Mouse (Mus musculus) forebrain, embryonic 11.5 days (tissue): ENCODE measurements around the gene Rbm19. TPM values are rescaled to one million over a fixed set of nuclear protein-coding genes. Genes with fewer than 3 reads are reported as not detected.

Source experiments
- ATAC-seq: fragments of 200-750 bp; cut with Nextera tagmentation; replicated peaks from 2 replicates; pipeline ENCODE4 v1.8.0; 2017; ENCODE audit warnings: moderate TSS enrichment; ENCODE audit not compliant: low FRiP score
- DNase-seq: peaks from one replicate; pipeline ENCODE4 v3.0.0-alpha.2; 2017; ENCODE audit warnings: low spot score
- H3K27ac ChIP-seq: fragments of 300-500 bp; sonication (generic); 2 replicates; pipeline ENCODE4 v1.5.1; 2014; ENCODE audit warnings: low read depth, low read length
- H3K27me3 ChIP-seq: fragments of 300-500 bp; sonication (generic); 2 replicates; pipeline ENCODE4 v1.6.1; 2014; ENCODE audit warnings: mild to moderate bottlenecking, low read length, mixed read lengths; ENCODE audit not compliant: control insufficient read depth, insufficient read depth
- H3K36me3 ChIP-seq: fragments of 300-500 bp; sonication (generic); 2 replicates; pipeline ENCODE4 v1.6.1; 2014; ENCODE audit warnings: mild to moderate bottlenecking, low read length, moderate library complexity, mixed read lengths; ENCODE audit not compliant: control insufficient read depth, insufficient read depth
- H3K4me1 ChIP-seq: fragments of 300-500 bp; sonication (generic); replicated peaks from 2 replicates; pipeline ENCODE4 v1.6.1; 2014; ENCODE audit warnings: low read length, mixed read lengths; ENCODE audit not compliant: control insufficient read depth, insufficient read depth
- H3K4me2 ChIP-seq: fragments of 300-500 bp; sonication (generic); 2 replicates; pipeline ENCODE4 v1.6.1; 2014; ENCODE audit warnings: low read depth, mild to moderate bottlenecking, low read length, moderate library complexity, mixed read lengths; ENCODE audit not compliant: severe bottlenecking
- H3K4me3 ChIP-seq: fragments of 300-500 bp; sonication (generic); 2 replicates; pipeline ENCODE4 v1.5.1; 2014; ENCODE audit warnings: low read depth, low read length
- H3K9ac ChIP-seq: fragments of 300-500 bp; sonication (generic); 2 replicates; pipeline ENCODE4 v1.6.1; 2014; ENCODE audit warnings: low read length
- H3K9me3 ChIP-seq: fragments of 300-500 bp; sonication (generic); 2 replicates; pipeline ENCODE4 v1.6.1; 2016; ENCODE audit warnings: low read length, mixed read lengths; ENCODE audit not compliant: control insufficient read depth
- WGBS: fragments of 180-500 bp; shearing (Covaris S2); extraction: QIAGEN DNeasy Blood & Tissue Kit; methylation state at CpG from one replicate; pipeline ENCODE4 v1.1.7; 2014; 5-methylcytosine and 5-hydroxymethylcytosine counted together
- polyA plus RNA-seq: library from polyadenylated mRNA; unstranded; fragments of >200 nt; fragmentation: Nextera tagmentation; extraction: Ambion mirVana; gene quantifications from 2 replicates; pipeline ENCODE4 v1.2.1, GENCODE M21; 2014

Rbm19 gene
- polyA plus RNA-seq, 1 experiment from 2014 or later: 28.2 TPM

DNA sequence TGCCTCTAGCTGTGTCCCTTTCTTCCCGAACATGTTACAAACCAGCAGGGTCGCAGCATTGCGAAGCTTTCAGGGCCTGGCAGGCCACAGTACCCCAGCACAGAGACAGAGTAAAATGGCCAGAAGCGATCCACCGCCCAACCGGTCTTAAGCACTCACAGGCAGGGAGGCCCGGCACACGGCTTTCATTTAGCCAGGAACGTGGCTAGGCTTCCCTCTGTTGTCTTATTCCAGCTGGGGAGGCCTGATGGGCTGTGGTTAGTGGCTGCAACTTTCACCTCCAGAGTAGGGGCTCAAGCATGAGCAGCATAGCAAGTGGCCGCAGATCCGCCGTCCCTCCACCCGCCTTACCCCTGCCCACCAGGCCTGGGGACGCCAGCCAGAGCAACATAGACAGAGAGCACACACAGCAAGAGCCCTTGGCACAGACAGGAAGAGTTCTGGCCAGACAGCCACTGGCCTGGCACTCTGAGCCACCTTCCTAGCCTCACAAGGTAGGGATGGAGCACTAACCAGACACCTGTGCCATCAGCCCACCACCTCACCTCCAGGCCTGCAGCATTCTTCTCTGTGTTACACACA lies 73.8 kb downstream of the Rbm19 start:
- no peak for DNase-seq
- Histone ChIP-seq H3K36me3 (no peaks in the 10 kb centered on the region), H3K27ac (peak overlapping the region; percentile 18; the same call in 1 of the 2 replicates), H3K4me1 (0 out of 2 replicates have a peak, but pooled peaks cover 4% of the 10 kb centered on the region), H3K9me3 (no peaks in the 10 kb centered on the region), H3K27me3 (no peaks in the 10 kb centered on the region), H3K4me3 (no peak overlapping the region), H3K9ac (no peak overlapping the region), H3K4me2 (no peak overlapping the region)
- WGBS: 69% methylated on average over 14 of the region's 14 CpGs
- ATAC-seq: no peak

DNA sequence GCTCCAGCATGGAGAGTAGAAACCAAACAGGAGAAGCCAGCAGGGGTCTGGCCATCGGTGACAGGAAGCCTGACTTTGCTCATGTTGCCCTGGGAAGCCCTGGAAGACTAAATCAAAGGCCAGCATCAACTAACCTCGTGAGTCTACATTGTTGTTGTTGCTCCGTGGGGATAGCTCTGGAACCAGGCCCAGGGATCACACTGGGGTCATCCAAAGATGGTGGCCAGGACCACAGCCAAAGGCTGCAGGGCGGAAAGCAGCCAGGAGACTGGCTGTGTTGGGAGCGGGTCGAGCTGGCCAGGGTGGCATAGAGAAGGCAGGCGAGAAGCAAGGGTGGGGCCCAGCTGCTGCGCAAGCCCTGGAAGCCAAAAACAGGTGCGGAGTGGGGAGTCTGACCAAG lies 75.4 kb downstream of the Rbm19 start:
- H3K27me3 ChIP-seq: no peaks in the 10 kb centered on the region
- no peaks in the 10 kb centered on the region for H3K9me3 ChIP-seq
- DNase-seq: no peak
- 0 out of 2 replicates have a peak, but pooled peaks cover 7% of the 10 kb centered on the region for H3K4me1 ChIP-seq
- no peak overlapping the region for H3K4me3 ChIP-seq
- no peak overlapping the region for H3K4me2 ChIP-seq
- no peak for ATAC-seq
- H3K9ac ChIP-seq: no peak overlapping the region
- no peaks in the 10 kb centered on the region for H3K36me3 ChIP-seq
- H3K27ac ChIP-seq: no peak overlapping the region
- WGBS: 90% methylated on average over 9 of the region's 9 CpGs

DNA sequence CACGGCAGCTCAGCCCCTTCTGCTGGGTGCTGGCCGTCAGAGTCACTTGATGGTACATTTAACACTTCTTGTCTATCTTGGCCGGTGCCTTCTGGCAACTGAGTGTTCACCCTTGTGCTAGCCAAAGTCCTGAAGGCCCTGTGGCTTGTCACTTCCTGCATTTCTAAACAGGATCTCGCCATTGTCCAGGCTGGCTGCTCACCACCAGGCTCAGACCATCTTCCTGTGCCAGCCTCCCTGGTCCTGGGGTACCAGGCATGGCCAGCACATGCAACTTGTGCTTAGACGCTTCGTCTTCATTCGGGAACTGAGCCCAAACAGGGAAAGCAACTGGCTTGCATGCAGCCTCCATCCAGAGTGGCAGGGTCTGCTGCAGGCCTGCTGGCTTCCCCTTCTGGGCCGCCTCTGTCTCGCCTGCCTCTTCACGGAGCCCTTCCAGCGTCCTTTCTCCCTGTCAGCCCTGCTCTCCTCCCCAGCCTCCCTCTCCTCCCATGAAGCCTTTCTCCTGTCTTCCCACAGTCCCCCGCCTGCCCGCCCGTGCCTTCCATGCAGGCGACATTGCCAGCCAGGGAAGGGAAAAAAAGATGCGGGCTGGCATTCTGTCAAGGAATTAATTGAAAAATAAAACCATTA lies 78.2 kb downstream of the Rbm19 start:
- WGBS: 75% methylated on average over 16 of the region's 16 CpGs
- peak overlapping the region; percentile 41 for H3K27ac ChIP-seq

DNA sequence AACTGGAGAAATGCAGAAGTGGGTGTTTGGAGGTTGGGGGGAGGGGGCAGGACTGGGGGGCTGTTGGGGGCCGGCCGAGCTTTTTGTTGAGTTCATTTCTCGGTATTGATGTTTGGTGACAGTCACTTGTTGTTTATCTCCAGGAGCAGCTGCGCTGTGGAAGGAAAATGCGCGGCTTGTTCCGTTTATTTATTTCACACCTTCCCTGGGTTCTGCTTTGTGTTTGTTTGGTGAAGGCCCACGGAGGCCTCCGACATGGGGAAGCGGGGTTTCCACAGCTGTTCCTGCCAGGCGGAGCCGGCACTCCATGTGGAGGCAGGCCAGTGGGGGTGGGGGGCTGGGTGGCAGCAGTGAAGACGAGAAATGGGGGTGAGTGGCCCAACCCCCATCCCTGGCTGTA lies 78.7 kb downstream of the Rbm19 start:
- Histone ChIP-seq H3K4me2 (no peak overlapping the region), H3K4me3 (no peak overlapping the region), H3K9ac (peak overlapping the region; percentile 20; the same call in 1 of the 2 replicates), H3K36me3 (no peaks in the 10 kb centered on the region; the same call in 1 of the 2 replicates), H3K27me3 (no peaks in the 10 kb centered on the region), H3K9me3 (no peaks in the 10 kb centered on the region), H3K4me1 (0 out of 2 replicates have a peak, but pooled peaks cover 4% of the 10 kb centered on the region), H3K27ac (peak overlapping the region; percentile 41)
- no peak for DNase-seq
- ATAC-seq: no peak
- WGBS: 67% methylated on average over 13 of the region's 13 CpGs

More for the DNA sequence above, 78.2 kb downstream of the Rbm19 start:
- Histone ChIP-seq H3K9ac (no peak overlapping the region; the same call in 1 of the 2 replicates), H3K4me2 (no peak overlapping the region), H3K36me3 (no peaks in the 10 kb centered on the region; the same call in 1 of the 2 replicates), H3K4me1 (0 out of 2 replicates have a peak, but pooled peaks cover 7% of the 10 kb centered on the region), H3K27me3 (no peaks in the 10 kb centered on the region), H3K4me3 (no peak overlapping the region), H3K9me3 (no peaks in the 10 kb centered on the region)
- DNase-seq: no peak
- ATAC-seq: no peak

DNA sequence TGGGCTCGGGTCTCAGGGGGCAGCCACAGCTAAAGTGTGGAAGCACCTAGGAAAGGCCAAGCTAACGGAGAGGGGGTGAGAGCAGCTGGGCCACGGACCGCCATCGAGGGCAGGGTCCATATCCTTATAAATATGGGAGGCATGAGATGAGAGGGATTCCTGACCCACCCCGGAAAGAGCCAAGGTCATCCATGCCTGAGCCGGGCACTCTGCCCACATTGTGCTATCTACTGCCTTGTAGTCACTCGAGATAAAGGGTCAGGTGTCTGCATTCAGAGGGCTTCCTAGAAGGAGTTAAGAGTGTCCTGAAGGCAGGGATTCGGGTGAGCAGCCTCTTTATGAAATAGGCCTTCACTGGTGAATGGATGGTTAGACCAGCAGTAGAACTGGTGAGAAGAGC lies 80.6 kb downstream of the Rbm19 start:
- ATAC-seq (no peak), DNase-seq (no peak)
- Histone ChIP-seq H3K4me1 (0 out of 2 replicates have a peak, but pooled peaks cover 4% of the 10 kb centered on the region), H3K9ac (no peak overlapping the region), H3K4me3 (no peak overlapping the region), H3K36me3 (no peaks in the 10 kb centered on the region; the same call in 1 of the 2 replicates), H3K4me2 (no peak overlapping the region), H3K27ac (no peak overlapping the region), H3K9me3 (no peaks in the 10 kb centered on the region), H3K27me3 (no peaks in the 10 kb centered on the region)
- 87% methylated on average over 9 of the region's 9 CpGs for WGBS

DNA sequence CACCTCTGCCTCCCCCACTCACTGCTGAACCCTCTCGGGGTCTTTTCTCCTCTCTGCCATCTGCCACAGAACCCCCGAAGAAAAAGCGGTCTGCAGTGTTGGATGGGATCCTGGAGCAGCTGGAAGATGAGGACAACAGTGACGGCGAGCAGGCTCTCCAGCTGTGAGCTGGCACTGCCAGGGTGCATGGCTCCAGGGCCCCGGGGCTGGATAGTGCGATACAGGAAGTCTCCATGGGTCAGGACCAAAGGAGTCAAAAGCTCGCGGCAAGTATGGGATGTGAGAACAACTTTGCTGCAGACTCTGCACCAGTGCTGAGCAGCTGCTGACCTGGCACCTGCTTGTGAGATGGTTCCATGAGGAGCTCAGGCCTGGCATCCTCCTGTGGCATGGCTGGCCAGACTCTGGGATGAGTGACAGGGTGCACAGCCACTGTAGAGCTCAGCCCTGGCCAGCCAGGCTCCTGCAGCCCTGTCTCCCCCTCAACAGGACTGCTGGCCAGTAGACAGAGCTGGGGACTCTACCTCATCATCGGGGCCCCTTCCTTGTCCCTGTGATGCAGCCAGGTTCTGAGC lies 81.6 kb downstream of the Rbm19 start:
- Histone ChIP-seq H3K9me3 (no peaks in the 10 kb centered on the region), H3K4me3 (no peak overlapping the region), H3K4me2 (no peak overlapping the region), H3K27ac (no peak overlapping the region), H3K9ac (no peak overlapping the region), H3K4me1 (0 out of 2 replicates have a peak, but pooled peaks cover 4% of the 10 kb centered on the region), H3K36me3 (no peaks in the 10 kb centered on the region; the same call in 1 of the 2 replicates), H3K27me3 (no peaks in the 10 kb centered on the region)
- no peak for DNase-seq
- WGBS: 92% methylated on average over 10 of the region's 10 CpGs
- ATAC-seq: no peak

DNA sequence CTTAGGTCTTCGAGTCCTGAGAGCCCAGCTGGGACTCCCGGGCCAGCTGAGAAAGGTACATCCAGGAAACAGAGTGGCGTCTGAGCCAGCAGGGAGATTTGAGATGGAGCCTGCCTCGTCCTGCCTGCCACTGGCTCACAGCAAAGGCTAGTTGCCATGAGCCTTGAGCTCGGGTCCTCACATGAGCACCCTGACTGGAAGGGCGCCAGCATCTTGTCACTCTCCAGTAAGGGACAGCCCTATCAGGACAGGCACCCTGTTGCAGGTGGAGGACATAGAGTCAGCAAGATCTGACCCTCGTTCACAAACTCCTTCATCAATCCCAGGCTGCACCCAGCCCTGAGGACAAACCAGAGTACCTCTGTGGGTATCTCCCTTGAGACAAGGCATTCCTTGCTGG lies 83.6 kb downstream of the Rbm19 start:
- Histone ChIP-seq H3K36me3 (no peaks in the 10 kb centered on the region; the same call in 1 of the 2 replicates), H3K27ac (no peak overlapping the region), H3K9me3 (no peaks in the 10 kb centered on the region), H3K4me1 (0 out of 2 replicates have a peak, but pooled peaks cover 4% of the 10 kb centered on the region), H3K4me2 (no peak overlapping the region), H3K4me3 (no peak overlapping the region), H3K27me3 (no peaks in the 10 kb centered on the region), H3K9ac (no peak overlapping the region)
- ATAC-seq (no peak), DNase-seq (no peak)
- 92% methylated on average over 7 of the region's 7 CpGs for WGBS

DNA sequence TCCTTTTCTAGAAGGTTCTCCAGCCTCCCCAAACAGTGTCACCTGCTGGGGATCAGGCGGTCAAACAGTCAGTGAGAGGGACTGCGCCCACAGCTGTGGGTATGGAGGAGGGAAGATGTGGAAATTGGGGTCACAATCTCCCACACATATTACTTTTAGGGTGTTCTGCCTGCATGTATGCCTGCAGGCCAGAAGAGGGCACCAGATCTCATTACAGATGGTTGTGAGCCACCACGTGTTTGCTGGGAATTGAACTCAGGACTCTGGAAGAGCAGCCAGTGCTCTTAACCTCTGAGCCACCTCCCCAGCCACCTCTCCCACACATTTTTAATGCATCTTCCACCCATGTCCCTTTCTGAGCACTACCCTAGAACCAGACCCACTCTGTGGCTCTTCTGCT lies 88.1 kb downstream of the Rbm19 start:
- DNase-seq (no peak), ATAC-seq (no peak)
- no peak overlapping the region for H3K4me3 ChIP-seq
- H3K4me1 ChIP-seq: peaks cover 16% of the 10 kb centered on the region; the same call in 1 of the 2 replicates
- no peaks in the 10 kb centered on the region; the same call in 1 of the 2 replicates for H3K36me3 ChIP-seq
- H3K9me3 ChIP-seq: no peaks in the 10 kb centered on the region
- H3K9ac ChIP-seq: no peak overlapping the region
- no peak overlapping the region for H3K27ac ChIP-seq
- no peaks in the 10 kb centered on the region for H3K27me3 ChIP-seq
- no peak overlapping the region for H3K4me2 ChIP-seq
- WGBS: 89% methylated on average over 3 of the region's 3 CpGs
